Mouse (Mus musculus): Measurements from ENCODE around the gene Scly. TPM values are rescaled to one million over a fixed set of nuclear protein-coding genes. Genes with fewer than 3 reads are reported as not detected.

The Scly gene
- polyA plus RNA-seq, 1 experiment = 26.7 TPM

DNA sequence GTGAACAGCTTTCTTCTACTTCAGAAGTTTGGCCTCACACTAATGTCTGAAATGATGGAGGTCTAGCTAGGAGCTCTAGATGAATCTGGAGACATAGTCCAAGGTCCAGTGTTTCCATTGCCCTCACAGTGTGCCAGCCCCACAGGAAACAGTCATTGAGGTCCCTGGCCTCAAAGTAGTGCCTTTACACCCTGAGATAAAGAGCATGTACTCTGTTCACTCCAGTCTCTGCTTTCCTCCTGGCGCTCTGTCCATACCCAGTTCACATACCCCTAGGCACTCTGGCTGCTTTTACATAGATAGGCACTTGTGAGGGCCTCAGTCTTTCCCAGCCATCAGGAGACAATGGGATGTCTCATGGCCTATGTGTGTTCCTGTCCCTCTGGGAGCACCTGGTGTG lies 8.8 kb upstream of the Scly start:
- Histone ChIP-seq H3K4me3 (replicated peaks; ENCODE audit: control insufficient read depth, low read depth, low read length) (no peak overlapping the region), H3K27ac (ENCODE audit: control insufficient read depth, insufficient read depth, low read depth, low read length, poor library complexity) (no peak overlapping the region), H3K4me1 (ENCODE audit: control insufficient read depth, insufficient read depth, low read length) (no peaks in the 10 kb centered on the region; the same call in 1 of the 2 replicates)
- 93% methylated on average over 1 of the region's 1 CpGs for WGBS
- TF ChIP-seq POLR2A (IDR thresholded peaks at IDR 0.05; ENCODE audit: borderline replicate concordance, control insufficient read depth, low read depth, low read length) (no peak), CTCF (IDR thresholded peaks at IDR 0.05; ENCODE audit: control insufficient read depth, insufficient read depth, low read length) (no peak)

DNA sequence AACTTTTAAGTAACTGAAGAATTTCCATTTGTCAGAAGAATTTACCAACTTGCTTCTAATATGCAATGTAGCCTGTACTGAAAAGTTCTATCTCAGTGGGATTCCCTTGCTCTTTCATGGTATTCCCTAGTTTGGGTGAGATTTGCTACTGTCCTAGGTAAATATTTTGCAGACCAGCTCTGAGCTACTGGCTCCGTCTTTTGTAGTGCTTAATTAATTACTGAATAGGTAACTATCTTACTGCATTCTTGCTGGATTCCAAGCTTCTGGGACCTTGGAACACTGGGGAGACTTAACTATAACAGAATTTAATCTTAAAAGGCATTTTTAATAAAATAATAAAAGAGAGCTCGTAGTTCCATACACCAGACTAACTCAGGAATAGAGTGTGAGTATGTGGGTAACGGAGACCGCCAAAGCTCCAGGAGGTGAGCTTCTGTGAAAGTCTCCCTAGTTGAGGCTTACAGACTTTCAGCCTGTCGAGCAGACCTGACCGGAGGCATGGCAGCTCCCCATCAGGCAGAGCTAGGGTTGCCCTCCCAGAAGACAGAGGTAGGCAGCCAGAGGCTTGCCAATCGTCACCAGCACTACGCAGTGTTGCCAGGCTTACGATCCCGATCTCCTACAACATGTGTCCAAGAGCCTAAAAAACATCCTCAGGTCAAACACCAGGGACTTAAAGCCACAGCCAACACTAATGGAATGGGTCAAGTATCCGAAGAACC lies 5.9 kb upstream of the Scly start:
- TF ChIP-seq CTCF (IDR thresholded peaks at IDR 0.05; ENCODE audit: control insufficient read depth, insufficient read depth, low read length) = no peak
- TF ChIP-seq POLR2A (IDR thresholded peaks at IDR 0.05; ENCODE audit: borderline replicate concordance, control insufficient read depth, low read depth, low read length) = no peak
- Histone ChIP-seq H3K27ac (ENCODE audit: control insufficient read depth, insufficient read depth, low read depth, low read length, poor library complexity) (no peak overlapping the region), H3K4me3 (replicated peaks; ENCODE audit: control insufficient read depth, low read depth, low read length) (no peak overlapping the region), H3K4me1 (ENCODE audit: control insufficient read depth, insufficient read depth, low read length) (no peaks in the 10 kb centered on the region; the same call in 1 of the 2 replicates)
- 91% methylated on average over 11 of the region's 11 CpGs for whole genome bisulfite sequencing

DNA sequence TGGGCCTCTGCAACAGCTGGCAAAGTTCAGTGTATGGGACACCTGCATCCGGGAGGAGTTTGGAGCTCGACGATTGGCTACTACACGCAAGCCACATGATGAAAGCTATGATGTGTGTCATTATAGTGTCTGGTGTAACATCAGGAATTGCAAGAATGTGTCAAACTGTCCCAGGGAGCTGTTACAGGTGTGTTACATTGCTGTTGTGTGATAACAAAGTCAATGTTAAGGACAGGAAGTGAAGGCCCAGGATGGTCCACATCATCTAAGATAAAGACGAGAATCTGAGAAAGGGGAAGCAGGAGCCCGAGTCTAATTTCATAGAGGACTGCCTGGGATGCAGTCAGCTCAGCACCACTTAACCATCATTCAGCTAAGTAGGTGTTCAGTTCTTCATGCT lies 2.6 kb upstream of the Scly start:
- Histone ChIP-seq H3K4me1 (ENCODE audit: control insufficient read depth, insufficient read depth, low read length) (peaks cover 2% of the 10 kb centered on the region; the same call in 1 of the 2 replicates), H3K27ac (ENCODE audit: control insufficient read depth, insufficient read depth, low read depth, low read length, poor library complexity) (no peak overlapping the region), H3K4me3 (replicated peaks; ENCODE audit: control insufficient read depth, low read depth, low read length) (no peak overlapping the region)
- 66% methylated on average over 6 of the region's 6 CpGs for WGBS
- TF ChIP-seq POLR2A (IDR thresholded peaks at IDR 0.05; ENCODE audit: borderline replicate concordance, control insufficient read depth, low read depth, low read length) (no peak), CTCF (IDR thresholded peaks at IDR 0.05; ENCODE audit: control insufficient read depth, insufficient read depth, low read length) (no peak)

DNA sequence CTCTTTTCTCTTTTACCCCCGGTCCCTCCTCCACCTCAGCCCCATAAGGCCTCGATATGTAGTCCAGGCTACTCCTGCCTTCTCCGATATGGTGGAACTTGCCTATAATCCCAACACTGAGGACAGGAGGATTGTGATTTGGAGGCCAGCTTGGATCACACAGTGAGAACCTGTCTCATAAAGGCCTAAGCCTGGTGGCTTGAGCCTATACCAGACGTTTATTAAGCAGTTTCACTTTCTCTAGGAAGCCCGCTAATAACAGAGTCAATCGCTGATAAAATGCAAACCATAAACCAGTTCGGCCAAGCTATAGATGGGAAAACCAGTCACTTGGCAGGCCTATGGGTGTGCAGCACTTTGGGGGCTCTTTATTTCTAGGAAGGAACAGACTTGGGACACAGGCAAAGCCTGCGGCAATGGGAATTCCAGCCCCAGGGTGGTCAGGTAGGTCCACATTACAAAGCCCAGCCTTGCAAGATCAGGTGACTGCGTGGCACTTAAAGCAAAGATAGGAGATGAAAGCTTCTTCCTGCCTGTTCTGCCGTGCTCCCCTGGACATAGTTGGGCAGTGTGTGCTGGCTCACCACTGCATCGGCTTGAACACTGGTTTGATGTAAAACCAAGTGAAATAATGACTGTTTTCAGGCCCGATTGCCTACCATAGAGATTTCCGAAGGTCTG lies 1.0 kb downstream of the Scly start:
- Histone ChIP-seq H3K4me1 (ENCODE audit: control insufficient read depth, insufficient read depth, low read length) (peaks cover 2% of the 10 kb centered on the region; the same call in 1 of the 2 replicates), H3K4me3 (replicated peaks; ENCODE audit: control insufficient read depth, low read depth, low read length) (peak overlapping the region; percentile 96), H3K27ac (ENCODE audit: control insufficient read depth, insufficient read depth, low read depth, low read length, poor library complexity) (peak overlapping the region; percentile 36)
- TF ChIP-seq POLR2A (IDR thresholded peaks at IDR 0.05; ENCODE audit: borderline replicate concordance, control insufficient read depth, low read depth, low read length) (no peak), CTCF (IDR thresholded peaks at IDR 0.05; ENCODE audit: control insufficient read depth, insufficient read depth, low read length) (no peak)
- WGBS = 23% methylated on average over 13 of the region's 13 CpGs

DNA sequence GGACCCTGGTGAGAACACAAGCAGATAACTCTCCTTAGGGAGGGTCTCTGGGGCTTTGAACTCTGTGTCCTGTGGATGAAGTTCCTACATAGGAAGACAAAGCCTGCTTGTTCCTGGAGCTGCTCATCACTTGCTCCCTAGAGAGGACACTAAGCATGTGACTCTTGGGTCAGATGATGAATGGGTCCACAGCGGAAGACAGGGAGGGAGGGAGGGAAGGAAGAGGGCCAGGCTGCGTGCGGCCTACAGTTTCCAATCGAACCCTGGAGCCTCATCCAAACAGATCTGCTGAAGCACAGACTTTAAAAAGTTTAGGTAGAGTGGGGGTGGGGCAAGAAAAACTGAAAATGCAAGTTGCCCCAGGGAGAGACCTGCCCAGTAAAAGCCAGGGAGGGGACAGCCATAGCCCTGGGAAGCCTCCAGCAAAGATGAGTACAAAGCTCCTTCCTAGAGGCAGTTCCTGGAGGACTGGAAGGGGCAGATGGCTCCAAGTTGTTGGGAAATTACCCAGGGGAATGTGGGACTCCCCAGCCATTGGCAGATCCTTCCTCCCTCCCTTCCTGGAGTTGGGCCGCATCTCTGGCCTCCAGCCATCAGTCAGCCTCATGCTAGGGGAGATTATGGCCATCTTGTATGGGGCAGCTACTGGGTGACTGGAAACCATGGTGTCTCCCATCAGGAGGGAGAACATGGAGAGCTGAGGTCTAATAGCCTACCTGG lies 1.7 kb downstream of the Scly start:
- Histone ChIP-seq H3K4me1 (ENCODE audit: control insufficient read depth, insufficient read depth, low read length) (peaks cover 2% of the 10 kb centered on the region; the same call in 1 of the 2 replicates), H3K27ac (ENCODE audit: control insufficient read depth, insufficient read depth, low read depth, low read length, poor library complexity) (peak overlapping the region; percentile 2; the same call in 1 of the 2 replicates), H3K4me3 (replicated peaks; ENCODE audit: control insufficient read depth, low read depth, low read length) (no peak overlapping the region)

DNA sequence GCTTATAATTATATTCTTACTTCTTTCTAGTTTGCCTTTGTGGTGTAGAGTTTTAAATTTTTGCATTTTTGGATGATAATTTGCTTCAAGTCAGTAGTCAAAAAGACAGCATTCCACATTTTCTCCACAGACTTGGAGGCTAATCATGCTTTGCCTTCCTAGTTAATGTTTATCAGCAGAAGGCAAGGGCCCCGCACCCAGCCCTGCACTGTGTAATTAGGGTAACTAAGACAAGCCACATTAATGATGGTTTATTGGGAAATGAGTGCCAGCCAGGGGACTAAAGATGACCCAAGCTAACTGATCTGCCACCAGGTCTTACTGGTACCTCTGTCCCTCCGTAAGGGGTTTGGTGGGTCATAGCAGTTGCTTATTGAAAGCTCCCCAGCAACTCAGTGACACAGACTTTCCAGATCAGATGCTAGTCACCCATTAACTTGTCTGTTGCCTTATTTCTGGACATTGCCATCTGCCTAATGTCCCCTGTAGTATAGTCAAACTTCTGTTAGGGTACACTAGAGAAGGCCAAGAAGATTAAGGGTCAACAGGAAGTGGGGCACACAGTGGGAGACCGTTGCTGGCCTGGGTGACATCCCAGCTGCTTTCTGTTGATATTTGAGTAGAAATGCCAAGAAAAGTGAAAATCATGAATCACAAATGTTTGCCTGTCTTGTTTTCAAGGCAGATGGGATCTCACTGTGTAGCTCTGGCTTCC lies 3.2 kb downstream of the Scly start:
- TF ChIP-seq CTCF (IDR thresholded peaks at IDR 0.05; ENCODE audit: control insufficient read depth, insufficient read depth, low read length) (no peak), POLR2A (IDR thresholded peaks at IDR 0.05; ENCODE audit: borderline replicate concordance, control insufficient read depth, low read depth, low read length) (no peak)
- Histone ChIP-seq H3K27ac (ENCODE audit: control insufficient read depth, insufficient read depth, low read depth, low read length, poor library complexity) (no peak overlapping the region), H3K4me3 (replicated peaks; ENCODE audit: control insufficient read depth, low read depth, low read length) (no peak overlapping the region), H3K4me1 (ENCODE audit: control insufficient read depth, insufficient read depth, low read length) (peaks cover 2% of the 10 kb centered on the region; the same call in 1 of the 2 replicates)
- WGBS = 66% methylated on average over 3 of the region's 3 CpGs

More for the DNA sequence above, 1.7 kb downstream of the Scly start:
- 62% methylated on average over 5 of the region's 5 CpGs for WGBS
- TF ChIP-seq CTCF (IDR thresholded peaks at IDR 0.05; ENCODE audit: control insufficient read depth, insufficient read depth, low read length) (no peak), POLR2A (IDR thresholded peaks at IDR 0.05; ENCODE audit: borderline replicate concordance, control insufficient read depth, low read depth, low read length) (no peak)

DNA sequence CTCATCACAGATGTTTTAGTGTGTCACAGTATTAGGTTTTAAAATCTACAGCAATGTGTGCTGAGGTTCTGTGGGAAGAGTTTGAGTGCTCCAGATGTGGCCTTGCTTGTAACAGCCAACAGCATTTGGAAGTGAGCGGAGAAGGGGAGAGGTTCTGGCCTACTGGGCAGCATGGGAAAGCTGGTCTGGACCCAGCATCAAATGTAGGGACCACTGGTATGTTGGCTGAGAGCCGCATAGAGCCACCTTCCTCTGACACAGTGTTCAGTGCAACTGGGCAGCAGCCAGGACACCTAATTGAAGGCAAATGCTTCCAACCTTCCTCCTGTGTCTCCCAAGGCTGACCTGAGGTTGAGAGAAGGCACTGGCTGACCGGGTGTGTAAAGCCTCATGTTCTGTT lies 3.9 kb downstream of the Scly start:
- TF ChIP-seq CTCF (IDR thresholded peaks at IDR 0.05; ENCODE audit: control insufficient read depth, insufficient read depth, low read length) (no peak), POLR2A (IDR thresholded peaks at IDR 0.05; ENCODE audit: borderline replicate concordance, control insufficient read depth, low read depth, low read length) (no peak)
- Histone ChIP-seq H3K27ac (ENCODE audit: control insufficient read depth, insufficient read depth, low read depth, low read length, poor library complexity) (no peak overlapping the region), H3K4me3 (replicated peaks; ENCODE audit: control insufficient read depth, low read depth, low read length) (no peak overlapping the region), H3K4me1 (ENCODE audit: control insufficient read depth, insufficient read depth, low read length) (peaks cover 2% of the 10 kb centered on the region; the same call in 1 of the 2 replicates)
- 94% methylated on average over 3 of the region's 3 CpGs for WGBS

All from bone marrow, adult 2 months (tissue).